Mouse (Mus musculus) frontal cortex, postnatal 25 days (tissue): Measurements from ENCODE around the gene Hal.
A peak's percentile ranks its signal among the peaks of the same experiment; 100 is the strongest.

ENCODE experiments used
- DNase-seq, 2 experiments: peaks; one replicate each; pipeline ENCODE4 v3.0.0; 2022; ENCODE audit warnings: low spot score in 2 of 2

Gene Hal

DNA sequence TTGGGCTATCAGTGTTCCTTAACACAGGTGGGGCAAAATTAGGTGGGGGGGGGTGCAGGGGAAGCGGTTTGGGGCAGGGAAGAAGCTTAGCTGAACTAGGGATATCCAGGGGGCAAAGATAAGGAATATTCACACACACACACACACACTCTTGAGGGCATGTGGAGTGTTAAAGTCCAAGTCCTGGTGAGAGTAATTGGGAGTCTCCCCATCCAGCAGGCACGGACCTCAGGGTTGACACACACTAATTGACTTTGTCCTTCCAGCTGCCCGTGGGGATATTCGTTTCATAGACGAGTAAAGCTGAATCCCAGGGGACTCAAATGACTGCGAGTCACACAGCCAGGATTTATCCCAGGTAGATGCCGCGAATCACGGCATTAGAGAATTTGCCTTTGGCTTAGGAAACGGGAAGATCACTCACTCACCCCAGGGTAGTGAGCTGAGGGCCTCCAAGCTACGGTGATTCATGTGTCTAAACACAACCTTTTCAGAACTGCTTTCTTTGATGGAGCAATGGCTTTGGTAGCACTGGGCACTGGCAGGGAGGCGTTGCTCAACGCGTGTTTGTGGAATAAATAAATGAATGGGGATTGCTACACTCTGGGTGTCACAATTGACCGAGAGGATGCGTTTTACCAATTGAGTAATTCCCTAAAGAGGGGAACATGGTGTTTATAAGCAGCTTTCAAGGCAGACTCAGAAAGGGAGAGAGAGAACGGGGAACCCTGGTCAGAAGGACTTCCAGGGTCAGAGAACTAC, at the start of gene Hal:
Gene Hal, plus strand, starts transcription at position 703 of the 762 bp plus-strand sequence.
- no peak for DNase-seq

DNA sequence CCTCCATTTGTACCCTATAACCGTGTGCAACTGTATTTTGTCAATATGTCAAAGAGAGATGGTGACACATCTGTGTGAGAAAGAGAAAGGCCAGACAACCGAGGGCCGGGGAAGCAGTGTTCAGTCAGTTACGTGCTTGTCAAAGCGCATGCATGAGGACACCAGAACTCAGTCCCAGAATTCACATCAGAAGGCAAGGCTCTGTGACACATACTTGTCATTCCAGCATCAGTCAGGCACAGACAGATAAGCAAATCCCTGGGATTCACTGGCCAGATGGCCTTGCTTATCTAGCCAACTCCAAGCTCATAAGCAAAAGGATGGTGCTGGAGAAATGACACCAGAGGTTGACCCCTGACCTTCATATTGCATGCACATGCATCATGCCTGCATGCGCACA, 47.1 kb upstream of the Hal start:
- no peak for DNase-seq

DNA sequence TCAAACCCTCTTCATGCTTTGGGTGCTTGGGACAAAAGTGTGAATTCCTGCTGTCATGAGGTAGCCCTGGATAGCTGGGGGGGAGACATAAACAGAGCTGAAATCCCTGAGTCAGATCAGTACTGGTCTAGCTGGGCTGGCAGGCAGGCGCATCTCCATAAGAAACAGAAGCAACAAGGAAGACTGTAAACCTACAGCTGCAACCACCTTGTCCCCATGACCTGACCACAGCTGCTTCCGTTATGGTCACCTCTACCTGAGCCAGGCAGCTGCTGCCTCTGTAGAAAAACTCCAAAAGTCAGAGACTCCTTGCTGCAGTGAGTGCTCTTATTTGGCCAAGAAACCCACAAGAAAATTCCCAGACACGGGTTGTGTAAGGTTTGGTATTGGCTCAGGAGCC, 46.4 kb upstream of the Hal start:
- DNase-seq = no peak

DNA sequence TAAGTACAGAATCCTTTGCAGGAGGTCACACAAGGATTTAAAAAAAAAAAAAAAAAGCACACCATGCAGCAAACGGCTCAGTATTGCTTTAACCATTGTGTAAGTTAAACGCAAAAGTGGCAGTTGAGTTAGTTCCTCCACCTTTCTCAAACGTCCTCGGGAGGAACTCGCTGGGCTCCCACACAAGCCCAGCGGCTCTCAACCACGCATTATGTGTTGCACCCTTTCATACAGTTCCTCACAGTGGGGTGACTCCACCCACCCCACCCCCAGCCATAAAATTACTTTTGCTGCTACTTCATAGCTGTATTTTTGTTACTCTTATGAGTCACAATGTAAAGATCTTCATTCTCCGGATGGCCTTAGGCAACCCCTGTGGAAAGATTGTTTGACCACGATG, 44.2 kb upstream of the Hal start:
- DNase-seq = no peak

DNA sequence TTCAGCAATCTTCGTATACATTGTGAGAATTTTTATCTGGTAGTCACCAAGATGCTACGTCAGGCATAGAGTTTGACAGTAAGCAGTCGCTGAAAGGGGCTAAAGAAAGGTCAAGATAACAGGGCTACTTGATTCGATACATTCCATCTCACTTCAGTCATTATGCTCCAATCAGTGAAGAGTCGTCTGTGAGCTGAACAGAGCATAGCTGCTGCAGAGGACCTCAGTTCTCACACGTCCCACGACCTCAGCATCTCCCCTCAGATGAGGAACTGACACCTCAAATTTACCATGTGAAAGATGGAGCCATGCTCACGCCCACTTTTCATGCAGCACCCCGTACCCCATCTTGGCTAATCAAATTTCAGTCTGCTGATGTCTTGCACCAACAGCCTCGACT, 41.2 kb upstream of the Hal start:
- no peak for DNase-seq

DNA sequence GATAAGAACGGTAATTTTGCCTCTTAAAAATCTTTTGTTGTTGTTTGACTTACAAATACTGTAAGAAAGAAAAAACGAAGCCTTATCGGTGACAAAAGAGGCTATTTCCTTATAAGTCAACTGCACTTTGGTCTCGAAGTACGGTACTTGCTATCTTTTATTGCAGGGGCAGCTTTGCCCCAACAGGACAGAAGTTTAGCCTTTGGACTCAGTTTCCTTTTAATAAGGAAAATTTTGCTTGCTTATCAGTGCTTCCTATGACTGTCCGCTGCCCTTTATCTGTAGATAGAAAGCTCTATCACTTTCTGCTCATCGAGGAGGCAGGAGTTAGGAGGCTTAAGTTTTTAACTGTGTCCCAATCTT, 33.9 kb upstream of the Hal start:
- no peak for DNase-seq

DNA sequence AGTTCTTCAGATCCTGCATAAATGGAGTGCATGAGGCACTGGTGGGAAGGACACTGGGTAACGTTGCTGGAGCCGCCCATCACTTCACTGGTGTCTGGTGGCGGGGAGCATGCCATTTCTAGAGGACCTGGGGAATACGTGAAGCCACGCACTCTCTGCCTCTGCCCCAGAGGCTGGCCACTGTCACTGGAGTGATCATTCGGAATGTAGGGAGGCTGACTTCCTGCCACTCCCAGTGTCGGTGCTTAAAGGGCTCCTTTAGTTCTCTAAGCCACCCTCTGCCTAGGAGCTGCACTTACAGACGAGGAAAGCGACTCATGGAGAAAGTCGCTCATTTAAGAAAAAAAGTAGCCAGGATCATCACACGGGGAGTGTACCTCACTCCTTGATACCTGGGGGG, 28.5 kb upstream of the Hal start:
- no peak for DNase-seq

DNA sequence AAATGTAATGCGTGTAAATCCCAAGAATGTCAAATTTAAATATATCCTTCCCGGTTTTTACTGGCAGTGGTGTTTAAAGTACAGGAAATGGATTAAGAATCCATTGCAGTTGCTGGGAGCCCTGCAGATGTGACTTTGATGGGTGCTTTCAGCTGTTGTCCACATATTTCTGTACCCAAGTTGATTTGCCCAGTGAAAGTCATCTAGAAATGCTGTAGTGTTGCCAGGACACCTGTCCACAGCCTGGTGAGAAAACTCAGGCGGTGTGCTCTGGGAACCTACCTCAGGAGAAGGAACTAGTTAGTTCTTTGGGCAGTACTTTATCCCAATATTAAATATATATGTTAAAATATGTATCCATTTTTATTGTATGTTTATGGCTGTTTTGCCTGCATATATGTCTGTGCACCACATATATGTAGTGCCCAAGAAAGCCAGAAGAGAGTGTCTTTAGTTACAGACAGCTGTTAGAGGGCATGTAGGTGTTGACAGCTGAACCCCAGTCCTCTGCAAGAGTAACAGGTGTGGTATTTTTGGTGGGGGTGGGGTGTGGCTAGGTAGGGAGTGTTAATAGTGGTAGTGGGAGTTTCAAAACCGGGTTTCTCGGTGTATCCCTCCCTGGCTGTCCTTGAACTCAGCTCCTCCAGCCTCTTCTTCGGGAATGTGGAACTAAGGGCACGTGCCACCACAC, 25.7 kb upstream of the Hal start:
- no peak for DNase-seq

DNA sequence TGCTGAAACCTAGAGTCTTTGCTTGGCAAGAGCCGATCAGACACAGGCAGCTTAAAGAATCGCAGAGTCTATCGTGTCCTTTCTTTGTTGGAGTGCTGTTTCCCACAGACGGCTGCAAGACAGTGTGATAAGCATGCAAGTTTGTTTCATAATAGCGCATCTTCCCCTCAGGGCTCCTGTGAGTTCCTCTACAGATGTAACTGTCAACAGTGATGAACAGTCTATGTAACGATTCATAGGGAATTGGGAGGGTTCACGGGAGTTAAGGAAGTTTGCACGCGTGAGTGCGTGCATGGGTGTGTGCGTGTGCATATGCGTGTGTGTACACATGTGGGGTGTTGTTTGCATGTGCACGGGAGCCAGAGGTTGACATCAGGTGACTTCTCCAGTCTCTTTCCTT, 25.0 kb upstream of the Hal start:
- no peak for DNase-seq

DNA sequence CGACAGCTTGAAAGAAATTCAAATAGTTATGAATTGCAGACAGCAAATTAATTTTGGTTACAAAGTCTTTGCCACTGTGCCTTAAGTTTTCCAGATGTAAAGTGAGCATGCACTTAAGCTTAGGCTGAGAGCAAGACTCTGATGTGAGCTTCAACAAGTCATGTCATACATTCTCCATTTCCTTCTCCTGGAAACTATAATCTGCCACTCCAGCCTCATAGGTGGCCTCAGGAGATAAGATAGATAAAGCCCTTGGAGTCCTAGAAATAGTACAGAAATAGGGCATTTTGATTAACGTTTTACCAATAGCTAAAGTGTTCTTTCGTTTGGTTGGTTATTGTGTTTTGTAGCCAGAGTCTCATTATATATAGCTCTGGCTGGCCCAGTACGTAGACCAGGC, 21.3 kb upstream of the Hal start:
- no peak for DNase-seq

DNA sequence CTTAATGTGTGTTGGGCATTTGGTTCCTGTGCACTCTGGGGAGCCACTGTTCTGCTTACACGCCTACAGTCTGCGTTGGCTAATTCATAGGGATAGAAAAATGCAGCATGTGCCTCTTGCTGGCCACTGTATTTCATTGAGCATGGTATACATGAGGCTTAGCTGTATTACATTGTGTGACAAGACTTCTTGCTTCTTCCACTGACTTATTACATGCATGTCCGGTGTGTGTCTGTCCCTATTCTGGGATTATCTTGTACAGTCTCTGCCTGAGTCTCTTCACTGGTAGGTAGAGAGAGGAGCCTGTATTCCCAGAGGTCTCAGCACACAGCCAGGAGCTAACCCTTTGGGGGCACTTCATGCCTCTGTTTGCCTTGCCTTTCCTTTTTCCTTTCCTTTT, 20.8 kb upstream of the Hal start:
- no peak for DNase-seq

DNA sequence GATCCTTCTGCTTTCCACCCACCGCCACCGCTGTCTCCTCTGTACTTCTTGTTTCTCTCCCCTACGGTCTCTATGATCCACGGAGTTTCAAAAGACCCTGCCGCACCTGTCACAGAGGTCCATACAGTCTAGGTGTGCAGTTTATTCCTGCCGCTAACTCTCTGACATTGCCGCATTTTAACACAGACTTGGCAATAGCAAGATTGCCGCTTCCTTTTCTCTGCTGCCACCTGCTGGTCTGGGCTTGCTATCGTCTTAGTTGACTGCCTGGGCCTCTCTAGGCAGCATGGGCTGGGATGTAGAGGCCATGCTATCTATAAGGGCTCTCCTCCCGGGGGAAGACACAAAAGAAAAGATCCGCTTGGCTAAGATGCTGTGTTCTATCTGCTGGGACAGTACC, 17.2 kb upstream of the Hal start:
- DNase-seq = peak; percentile 62 to 82

DNA sequence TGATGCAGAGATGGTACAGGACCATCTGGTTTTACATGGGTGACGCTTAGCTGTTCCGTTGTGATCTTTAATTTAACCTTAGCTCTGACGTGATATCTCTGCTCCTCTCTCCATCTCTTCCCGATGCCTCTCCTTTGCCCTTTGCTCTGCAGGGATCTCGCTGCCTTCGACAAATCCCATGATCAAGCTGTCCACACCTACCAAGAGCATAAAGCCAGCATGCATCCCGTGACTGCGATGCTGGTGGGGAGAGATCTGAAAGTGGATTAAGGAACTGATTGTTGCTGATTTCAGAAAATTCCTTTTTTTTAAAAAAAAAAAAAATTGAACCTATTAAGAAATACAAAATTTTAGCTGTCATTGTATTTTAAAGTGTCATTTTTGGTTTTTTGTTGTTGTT, 4.1 kb upstream of the Hal start:
- DNase-seq = no peak

DNA sequence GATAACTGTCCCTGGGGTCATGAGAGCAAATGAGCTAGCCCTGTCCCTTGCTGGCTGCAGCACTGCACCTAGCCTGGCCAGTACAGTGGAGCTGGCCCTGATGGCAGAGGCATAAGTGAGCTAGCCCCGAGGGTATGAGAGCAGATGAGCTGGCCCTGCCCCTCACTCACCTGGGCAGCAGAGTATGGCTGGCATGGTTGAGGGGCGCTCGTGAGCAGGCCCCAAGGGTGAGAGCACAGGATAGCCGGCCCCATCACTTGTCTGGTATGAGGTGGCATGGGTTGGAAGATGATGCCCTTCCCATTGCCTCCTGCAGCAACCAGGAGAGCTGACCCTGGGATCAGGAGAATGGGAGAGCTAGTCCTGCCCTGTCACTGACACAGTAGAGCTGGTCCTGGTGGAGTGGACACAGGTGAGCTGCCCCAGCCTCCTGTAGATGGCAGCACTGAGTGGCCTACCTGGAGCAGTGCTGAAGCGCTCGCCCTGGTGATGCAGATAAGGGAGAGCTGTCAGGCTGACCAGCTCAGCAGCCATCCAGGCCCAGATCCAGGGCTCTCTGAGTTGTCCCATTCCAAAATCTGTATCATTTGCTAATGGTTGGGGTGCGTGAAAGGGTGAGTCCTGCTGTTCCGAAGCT, 3.4 kb upstream of the Hal start:
- peak in 1 of 2 experiments; percentile 10 for DNase-seq

DNA sequence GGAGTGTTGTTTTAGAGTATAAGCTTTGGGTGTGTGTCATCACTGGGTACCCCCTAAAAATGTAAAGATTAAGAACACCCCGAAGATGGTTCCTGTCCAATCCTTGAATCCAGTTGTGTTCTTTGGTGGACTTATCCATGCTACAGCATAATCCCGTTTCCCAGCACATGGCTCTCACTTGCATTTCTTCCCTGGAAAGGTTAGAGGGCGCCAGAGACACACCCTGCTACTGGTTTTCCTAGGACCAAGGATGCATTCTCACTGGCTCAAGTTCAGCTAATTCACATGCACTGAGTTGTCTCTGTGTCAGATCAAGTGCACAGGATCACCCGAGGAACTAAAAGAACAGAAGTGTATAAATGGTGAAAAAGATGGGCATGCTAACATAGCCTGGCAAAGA, 1.9 kb upstream of the Hal start:
- DNase-seq = peak in 1 of 2 experiments; percentile 29

DNA sequence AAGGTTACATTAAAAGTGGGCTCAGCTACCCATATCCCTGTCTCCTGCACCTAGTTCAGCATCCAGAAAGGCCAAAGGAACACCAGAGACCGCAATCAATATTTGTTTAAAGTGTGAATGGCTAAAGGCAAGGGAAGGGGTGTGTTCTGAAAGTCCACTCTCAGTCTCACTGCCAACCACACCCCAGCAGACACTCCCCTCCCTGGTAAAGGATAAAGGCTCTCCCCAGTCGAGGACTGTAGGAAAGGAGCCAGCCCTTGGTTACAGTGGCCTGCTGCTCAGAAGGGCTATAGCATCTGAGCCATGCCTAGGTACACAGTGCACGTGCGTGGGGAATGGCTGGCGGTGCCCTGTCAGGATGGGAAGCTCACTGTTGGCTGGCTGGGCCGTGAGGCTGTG, 259 bp downstream of the Hal start:
- no peak for DNase-seq

DNA sequence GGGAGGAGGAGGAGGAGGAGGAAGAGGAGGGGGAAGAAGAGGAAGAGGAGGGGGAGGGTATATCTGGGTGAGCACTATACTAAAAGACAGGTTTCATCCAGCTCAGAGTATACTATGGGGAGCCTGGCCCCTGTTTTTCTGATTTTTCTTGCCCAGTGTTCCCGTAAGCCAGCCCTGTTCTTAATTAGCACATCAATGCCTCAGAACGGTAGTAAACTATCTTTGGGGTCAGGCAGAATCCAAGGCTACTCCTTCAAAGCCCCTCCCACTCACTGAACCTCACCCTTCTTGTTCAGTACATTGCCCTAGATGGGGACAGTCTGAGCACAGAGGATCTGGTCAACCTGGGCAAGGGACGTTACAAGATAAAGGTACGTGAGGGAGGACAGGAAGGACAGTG, 1.9 kb downstream of the Hal start:
- DNase-seq = no peak

DNA sequence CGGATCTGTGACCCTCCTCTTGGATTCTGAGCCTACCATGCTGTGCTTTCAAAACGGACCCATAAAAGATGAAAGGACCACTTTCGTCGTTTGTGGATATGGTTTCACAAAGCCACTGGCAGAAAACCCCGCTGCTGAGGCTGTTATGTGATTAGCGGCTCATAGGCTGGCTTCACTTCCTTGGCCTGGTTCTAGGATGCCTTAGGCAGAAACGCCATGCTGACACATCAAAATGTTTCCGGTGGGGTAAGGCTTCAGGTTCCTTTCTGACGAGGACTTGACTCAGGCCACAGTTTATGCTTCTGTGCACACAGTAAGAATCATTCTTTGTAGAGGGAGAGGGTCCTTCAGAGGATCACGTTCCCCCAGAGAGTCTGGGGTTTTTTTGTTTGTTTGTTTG, 12.3 kb downstream of the Hal start:
- no peak for DNase-seq

DNA sequence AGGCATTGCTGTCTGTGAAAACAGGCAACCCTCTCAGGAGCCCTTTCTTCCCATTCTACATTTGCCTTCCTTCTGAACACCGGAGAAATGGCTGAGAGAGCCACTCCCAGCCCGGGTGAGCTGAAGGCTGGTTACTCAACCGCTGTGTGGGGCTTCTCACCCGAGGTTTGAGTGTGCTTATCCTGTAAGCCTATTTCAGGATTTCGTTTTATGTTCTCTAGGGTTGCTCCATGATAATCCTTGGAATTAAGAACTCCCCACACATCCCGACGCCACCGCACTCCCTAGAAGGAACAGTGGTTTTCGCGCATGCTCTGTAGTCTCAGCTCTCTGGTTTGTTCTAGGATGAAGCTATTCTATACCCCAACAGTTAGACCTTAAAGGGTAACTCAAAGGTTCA, 12.8 kb downstream of the Hal start:
- DNase-seq = no peak

DNA sequence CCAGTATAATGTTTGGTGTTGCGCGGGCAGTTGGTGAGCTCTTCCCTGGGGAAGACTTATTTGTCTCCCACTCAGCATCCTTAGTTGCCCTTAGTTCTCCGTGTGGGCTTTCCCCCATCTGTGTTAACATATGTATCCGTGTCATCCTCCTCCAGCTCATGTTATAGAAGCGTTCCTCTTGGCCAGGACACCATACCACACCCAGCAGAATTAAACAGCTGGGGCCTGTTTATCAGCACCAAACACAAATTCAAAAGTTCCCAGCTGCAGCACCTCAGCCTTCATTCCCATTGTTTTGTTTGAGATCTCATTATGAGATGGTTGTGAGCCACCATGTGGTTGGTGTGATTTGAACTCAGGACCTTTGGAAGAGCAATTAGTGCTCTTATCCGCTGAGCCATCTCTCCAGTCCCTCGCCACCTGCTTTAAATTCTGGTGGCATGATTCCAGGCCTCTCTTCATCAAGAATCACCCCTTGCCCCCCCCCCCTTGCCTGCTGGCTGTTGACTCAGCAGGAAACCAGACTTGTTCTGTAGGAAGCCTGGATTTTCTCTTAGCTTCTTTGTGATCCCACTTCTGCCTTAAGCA, 19.9 kb downstream of the Hal start:
- DNase-seq = no peak

DNA sequence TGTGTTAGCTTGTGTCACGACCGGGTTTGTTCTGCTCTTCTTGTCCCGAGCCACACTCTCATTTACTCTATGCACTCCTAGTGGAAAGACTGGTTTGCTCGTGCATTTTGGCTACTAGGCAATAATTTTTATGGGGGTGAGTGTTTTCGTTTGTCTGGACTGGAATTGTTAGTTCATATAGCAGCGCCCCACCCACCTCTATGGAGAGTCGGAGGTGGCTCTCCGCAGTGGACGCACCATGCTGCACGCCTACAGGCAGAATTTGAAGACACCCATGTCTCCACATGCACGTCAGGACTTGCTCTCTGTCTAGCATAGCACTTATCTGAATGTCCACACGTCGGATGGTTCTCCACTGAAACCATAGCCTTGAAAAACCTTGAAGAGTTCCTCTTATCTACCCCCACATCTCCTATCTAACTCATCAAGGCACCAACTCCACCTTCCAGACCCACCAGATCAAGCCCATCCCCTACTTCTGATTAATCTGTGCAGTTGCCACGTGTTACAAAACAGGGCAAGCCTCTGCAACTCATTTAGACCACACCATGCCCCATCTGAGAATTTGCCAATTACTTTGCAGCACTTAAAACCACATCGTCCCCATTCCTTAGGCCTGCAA, 21.1 kb downstream of the Hal start:
- DNase-seq = no peak

DNA sequence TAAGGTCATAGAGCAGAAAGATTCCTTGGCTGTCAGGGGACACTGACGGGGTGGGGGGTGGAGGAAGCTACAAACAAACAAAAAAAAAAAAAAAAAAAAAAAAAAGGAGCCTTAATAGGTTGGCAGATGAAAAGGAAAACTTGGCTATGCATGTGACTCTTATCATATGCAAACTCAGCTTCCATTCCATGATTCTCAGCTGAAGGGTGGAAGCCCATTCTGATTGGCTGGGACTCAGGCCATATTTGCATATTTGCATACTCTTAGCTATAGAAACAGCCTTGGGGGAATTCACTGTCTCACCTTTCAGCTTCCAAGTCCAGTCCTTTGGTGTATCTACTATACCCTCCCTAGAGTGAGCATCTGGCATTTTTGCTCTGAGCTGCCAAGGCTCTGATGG, 26.9 kb downstream of the Hal start:
- DNase-seq = no peak
